Mouse (Mus musculus) midbrain, embryonic 10.5 days (tissue): ENCODE results near the gene Prima1. TPM values are rescaled to one million over a fixed set of nuclear protein-coding genes. Genes with fewer than 3 reads are reported as not detected.

Experiments used
- DNase-seq: peaks from one replicate; pipeline ENCODE4 v3.0.0-alpha.2; 2017; ENCODE audit warnings: low spot score
- H3K27ac ChIP-seq: fragments of 300-500 bp; sonication (generic); replicated peaks from 2 replicates; pipeline ENCODE4 v1.5.1; 2016; ENCODE audit warnings: mild to moderate bottlenecking
- H3K27me3 ChIP-seq: fragments of 300-500 bp; sonication (generic); 2 replicates; pipeline ENCODE4 v1.6.1; 2016; ENCODE audit warnings: low read depth, mild to moderate bottlenecking; ENCODE audit not compliant: poor library complexity, severe bottlenecking
- H3K36me3 ChIP-seq: fragments of 300-500 bp; sonication (generic); 2 replicates; pipeline ENCODE4 v1.6.1; 2016; ENCODE audit warnings: mild to moderate bottlenecking, moderate library complexity
- H3K4me1 ChIP-seq: fragments of 300-500 bp; sonication (generic); 2 replicates; pipeline ENCODE4 v1.6.1; 2016
- H3K4me3 ChIP-seq: fragments of 300-500 bp; sonication (generic); 2 replicates; pipeline ENCODE4 v1.5.1; 2016; ENCODE audit warnings: mild to moderate bottlenecking, moderate library complexity
- H3K9me3 ChIP-seq: fragments of 300-500 bp; sonication (generic); replicated peaks from 2 replicates; pipeline ENCODE4 v1.6.1; 2016; ENCODE audit warnings: mild to moderate bottlenecking
- WGBS: fragments of 180-500 bp; shearing (Covaris S2); methylation state at CpG from one replicate; pipeline ENCODE4 v1.1.7; 2016; 5-methylcytosine and 5-hydroxymethylcytosine counted together
- polyA plus RNA-seq: library from polyadenylated mRNA; unstranded; fragments of >200 nt; fragmentation: Nextera tagmentation; extraction: Ambion mirVana; gene quantifications from 2 replicates; pipeline ENCODE4 v1.2.1, GENCODE M21; 2016

Prima1 gene
- polyA plus RNA-seq, 1 experiment from 2014 or later = 1.5 TPM

- WGBS = 41% methylated on average over 14 of the region's 14 CpGs
- Histone ChIP-seq H3K4me1 (peaks cover 53% of the 10 kb centered on the region), H3K9me3 (no peaks in the 10 kb centered on the region), H3K27ac (peak overlapping the region; percentile 81), H3K36me3 (peaks cover 5% of the 10 kb centered on the region; the same call in 1 of the 2 replicates), H3K27me3 (no peaks in the 10 kb centered on the region), H3K4me3 (peak overlapping the region; percentile 1; the same call in 1 of the 2 replicates)
- peak; percentile 75 for DNase-seq
These were observed 77.6 kb downstream of the Prima1 start for GRCm38 (mm10) chr12:103164101-103165030.

- no peak for DNase-seq
- Histone ChIP-seq H3K9me3 (no peaks in the 10 kb centered on the region), H3K27me3 (no peaks in the 10 kb centered on the region), H3K4me1 (peaks cover 58% of the 10 kb centered on the region), H3K4me3 (no peak overlapping the region), H3K36me3 (peaks cover 5% of the 10 kb centered on the region; the same call in 1 of the 2 replicates), H3K27ac (peak overlapping the region; percentile 81)
- 76% methylated on average over 10 of the region's 10 CpGs for WGBS
These were observed 78.4 kb downstream of the Prima1 start for GRCm38 (mm10) chr12:103163596-103163995.

- no peaks in the 10 kb centered on the region for H3K27me3 ChIP-seq
- H3K27ac ChIP-seq = peak overlapping the region; percentile 69; the same call in 1 of the 2 replicates
- H3K4me1 ChIP-seq = peaks cover 61% of the 10 kb centered on the region
- no peaks in the 10 kb centered on the region for H3K36me3 ChIP-seq
- 98% methylated on average over 4 of the region's 4 CpGs for WGBS
- H3K9me3 ChIP-seq = no peaks in the 10 kb centered on the region
- no peak overlapping the region for H3K4me3 ChIP-seq
- no peak for DNase-seq
These were observed 81.2 kb downstream of the Prima1 start for GRCm38 (mm10) chr12:103160721-103161120.

- peak overlapping the region; percentile 75 for H3K27ac ChIP-seq
- no peak for DNase-seq
- H3K4me3 ChIP-seq = no peak overlapping the region
- H3K4me1 ChIP-seq = peaks cover 44% of the 10 kb centered on the region
- peaks cover 4% of the 10 kb centered on the region; the same call in 1 of the 2 replicates for H3K9me3 ChIP-seq
- H3K27me3 ChIP-seq = no peaks in the 10 kb centered on the region
- 67% methylated on average over 8 of the region's 8 CpGs for WGBS
- H3K36me3 ChIP-seq = peaks cover 3% of the 10 kb centered on the region; the same call in 1 of the 2 replicates
These were observed 82.9 kb downstream of the Prima1 start for GRCm38 (mm10) chr12:103159016-103159415.

GRCm38 (mm10) chr12:103157129-103157910, 84.6 kb downstream of the Prima1 start:
- H3K4me1 ChIP-seq = peaks cover 31% of the 10 kb centered on the region
- WGBS = 81% methylated on average over 18 of the region's 18 CpGs

GRCm38 (mm10) chr12:103155406-103155805, 86.5 kb downstream of the Prima1 start:
- no peak for DNase-seq
- WGBS = 77% methylated on average over 3 of the region's 3 CpGs
- H3K4me1 ChIP-seq = peaks cover 30% of the 10 kb centered on the region

More at GRCm38 (mm10) chr12:103157129-103157910, 84.6 kb downstream of the Prima1 start:
- Histone ChIP-seq H3K9me3 (peaks cover 4% of the 10 kb centered on the region; the same call in 1 of the 2 replicates), H3K27ac (peak overlapping the region; percentile 24), H3K4me3 (no peak overlapping the region), H3K27me3 (no peaks in the 10 kb centered on the region), H3K36me3 (peaks cover 3% of the 10 kb centered on the region; the same call in 1 of the 2 replicates)
- DNase-seq = no peak

GRCm38 (mm10) chr12:103154927-103155326, 87.0 kb downstream of the Prima1 start:
- DNase-seq = no peak
- Histone ChIP-seq H3K36me3 (peaks cover 3% of the 10 kb centered on the region; the same call in 1 of the 2 replicates), H3K27me3 (no peaks in the 10 kb centered on the region), H3K9me3 (peaks cover 4% of the 10 kb centered on the region; the same call in 1 of the 2 replicates), H3K27ac (no peak overlapping the region; the same call in 1 of the 2 replicates), H3K4me3 (no peak overlapping the region), H3K4me1 (peaks cover 28% of the 10 kb centered on the region)
- 66% methylated on average over 2 of the region's 2 CpGs for WGBS

More at GRCm38 (mm10) chr12:103155406-103155805, 86.5 kb downstream of the Prima1 start:
- Histone ChIP-seq H3K9me3 (peaks cover 4% of the 10 kb centered on the region; the same call in 1 of the 2 replicates), H3K4me3 (no peak overlapping the region), H3K27ac (no peak overlapping the region; the same call in 1 of the 2 replicates), H3K36me3 (peaks cover 3% of the 10 kb centered on the region; the same call in 1 of the 2 replicates), H3K27me3 (no peaks in the 10 kb centered on the region)

- Histone ChIP-seq H3K27ac (no peak overlapping the region), H3K9me3 (peaks cover 11% of the 10 kb centered on the region; the same call in 1 of the 2 replicates), H3K4me1 (no peaks in the 10 kb centered on the region; the same call in 1 of the 2 replicates), H3K4me3 (no peak overlapping the region), H3K36me3 (peaks cover 18% of the 10 kb centered on the region; the same call in 1 of the 2 replicates), H3K27me3 (no peaks in the 10 kb centered on the region)
- 81% methylated on average over 2 of the region's 2 CpGs for WGBS
- no peak for DNase-seq
These were observed 91.7 kb downstream of the Prima1 start for GRCm38 (mm10) chr12:103150247-103150646.

Other genes with a start within 250 kb of the Prima1 start
- gene Fam181a, start 68.8 kb upstream of the Prima1 start, polyA plus RNA-seq = 52.7 and 54.9 TPM in 2 replicates
- gene Asb2, start 113.9 kb upstream of the Prima1 start, polyA plus RNA-seq = 0.53 and 0.83 TPM in 2 replicates
- 11.8 and 12.7 TPM in 2 replicates for gene Otub2, start 146.5 kb upstream of the Prima1 start, polyA plus RNA-seq
- 0.47 and 0.89 TPM in 2 replicates for gene 9330161L09Rik, start 165.7 kb upstream of the Prima1 start, polyA plus RNA-seq
- 100 and 101 TPM in 2 replicates for gene Ddx24, start 183.7 kb upstream of the Prima1 start, polyA plus RNA-seq
- gene Ifi27, start 192.1 kb upstream of the Prima1 start, polyA plus RNA-seq = 0.75 and 1.4 TPM in 2 replicates
- gene Ifi27l2a, start 201.5 kb upstream of the Prima1 start, polyA plus RNA-seq = 0.48 and 1.4 TPM in 2 replicates
- not detected in 2 replicates for gene Ifi27l2b, start 215.1 kb upstream of the Prima1 start, polyA plus RNA-seq